Mouse (Mus musculus): ENCODE data around the gene Idh2. TPM values are rescaled to one million over a fixed set of nuclear protein-coding genes. Genes with fewer than 3 reads are reported as not detected.
A peak's percentile ranks its signal among the peaks of the same experiment; 100 is the strongest.

The Idh2 gene
- polyA plus RNA-seq (2014; fragmentation: Nextera tagmentation; extraction: Ambion mirVana): 549 and 658 TPM in 2 replicates

- H3K4me2 ChIP-seq (replicated peaks; ENCODE audit: low read depth, low read length): peak within 1 kb of the TSS; percentile 84
- ATAC-seq (ENCODE audit: low FRiP score, low TSS enrichment): peak; percentile 97
- H3K9ac ChIP-seq (ENCODE audit: low read depth, low read length): peak within 1 kb of the TSS; percentile 99
- H3K36me3 ChIP-seq (ENCODE audit: control insufficient read depth, insufficient read depth, low read length): peaks cover 7% of the 10 kb centered on the region; the same call in 1 of the 2 replicates
- peaks cover 29% of the 10 kb centered on the region for H3K4me1 ChIP-seq (ENCODE audit: control insufficient read depth, insufficient read depth, low read length)
- no peaks in the 10 kb centered on the region for H3K9me3 ChIP-seq (ENCODE audit: control insufficient read depth, low read length)
- peak within 1 kb of the TSS; percentile 98 for H3K4me3 ChIP-seq (ENCODE audit: low read length)
- WGBS: 0% methylated on average over 24 of the region's 29 CpGs
- peak within 1 kb of the TSS; percentile 97 for H3K27ac ChIP-seq (ENCODE audit: low read depth, low read length)
- no peaks in the 10 kb centered on the region for H3K27me3 ChIP-seq (ENCODE audit: control insufficient read depth, insufficient read depth, low read length)
Observed at GRCm38 (mm10) chr7:80115224-80115590, at the start of gene Idh2. Gene Idh2, minus strand, starts transcription at chr7:80115392.

- Histone ChIP-seq H3K4me1 (ENCODE audit: control insufficient read depth, insufficient read depth, low read length) (peaks cover 13% of the 10 kb centered on the region), H3K9ac (ENCODE audit: low read depth, low read length) (0 out of 2 replicates have a peak overlapping the region, but pooled peaks have one; percentile 12), H3K4me2 (replicated peaks; ENCODE audit: low read depth, low read length) (no peak overlapping the region), H3K9me3 (ENCODE audit: control insufficient read depth, low read length) (no peaks in the 10 kb centered on the region), H3K27me3 (ENCODE audit: control insufficient read depth, insufficient read depth, low read length) (no peaks in the 10 kb centered on the region), H3K4me3 (ENCODE audit: low read length) (no peak overlapping the region), H3K36me3 (ENCODE audit: control insufficient read depth, insufficient read depth, low read length) (no peaks in the 10 kb centered on the region), H3K27ac (ENCODE audit: low read depth, low read length) (no peak overlapping the region)
- WGBS: 43% methylated on average over 8 of the region's 8 CpGs
- ATAC-seq (ENCODE audit: low FRiP score, low TSS enrichment): peak; percentile 47; the same call in 1 of the 2 replicates
Observed at GRCm38 (mm10) chr7:80160945-80161306, 45.7 kb upstream of the Idh2 start.

GRCm38 (mm10) chr7:80160293-80160944 is 45.2 kb upstream of the Idh2 start:
- peaks cover 12% of the 10 kb centered on the region for H3K4me1 ChIP-seq (ENCODE audit: control insufficient read depth, insufficient read depth, low read length)

GRCm38 (mm10) chr7:80158496-80159268 is 43.5 kb upstream of the Idh2 start:
- Histone ChIP-seq H3K27me3 (ENCODE audit: control insufficient read depth, insufficient read depth, low read length) (no peaks in the 10 kb centered on the region), H3K4me2 (replicated peaks; ENCODE audit: low read depth, low read length) (no peak overlapping the region), H3K27ac (ENCODE audit: low read depth, low read length) (no peak overlapping the region), H3K4me1 (ENCODE audit: control insufficient read depth, insufficient read depth, low read length) (peaks cover 12% of the 10 kb centered on the region), H3K4me3 (ENCODE audit: low read length) (no peak overlapping the region), H3K36me3 (ENCODE audit: control insufficient read depth, insufficient read depth, low read length) (no peaks in the 10 kb centered on the region), H3K9ac (ENCODE audit: low read depth, low read length) (no peak overlapping the region), H3K9me3 (ENCODE audit: control insufficient read depth, low read length) (no peaks in the 10 kb centered on the region)
- no peak for ATAC-seq (ENCODE audit: low FRiP score, low TSS enrichment)
- 83% methylated on average over 8 of the region's 8 CpGs for WGBS

More at GRCm38 (mm10) chr7:80160293-80160944, 45.2 kb upstream of the Idh2 start:
- WGBS: 35% methylated on average over 7 of the region's 7 CpGs
- no peaks in the 10 kb centered on the region for H3K9me3 ChIP-seq (ENCODE audit: control insufficient read depth, low read length)
- H3K4me3 ChIP-seq (ENCODE audit: low read length): no peak overlapping the region
- ATAC-seq (ENCODE audit: low FRiP score, low TSS enrichment): 0 out of 2 replicates have a peak, but pooled peaks have one; percentile 30
- peak overlapping the region; percentile 12; the same call in 1 of the 2 replicates for H3K9ac ChIP-seq (ENCODE audit: low read depth, low read length)
- no peaks in the 10 kb centered on the region for H3K27me3 ChIP-seq (ENCODE audit: control insufficient read depth, insufficient read depth, low read length)
- no peaks in the 10 kb centered on the region for H3K36me3 ChIP-seq (ENCODE audit: control insufficient read depth, insufficient read depth, low read length)
- H3K4me2 ChIP-seq (replicated peaks; ENCODE audit: low read depth, low read length): no peak overlapping the region
- H3K27ac ChIP-seq (ENCODE audit: low read depth, low read length): peak overlapping the region; percentile 37; the same call in 1 of the 2 replicates

GRCm38 (mm10) chr7:80156711-80157227 is 41.6 kb upstream of the Idh2 start:
- no peak overlapping the region for H3K4me2 ChIP-seq (replicated peaks; ENCODE audit: low read depth, low read length)
- H3K4me1 ChIP-seq (ENCODE audit: control insufficient read depth, insufficient read depth, low read length): peaks cover 12% of the 10 kb centered on the region
- 39% methylated on average over 13 of the region's 13 CpGs for whole genome bisulfite sequencing
- H3K36me3 ChIP-seq (ENCODE audit: control insufficient read depth, insufficient read depth, low read length): no peaks in the 10 kb centered on the region
- no peaks in the 10 kb centered on the region for H3K9me3 ChIP-seq (ENCODE audit: control insufficient read depth, low read length)
- H3K27ac ChIP-seq (ENCODE audit: low read depth, low read length): no peak overlapping the region
- no peak for ATAC-seq (ENCODE audit: low FRiP score, low TSS enrichment)
- H3K9ac ChIP-seq (ENCODE audit: low read depth, low read length): no peak overlapping the region; the same call in 1 of the 2 replicates
- no peaks in the 10 kb centered on the region for H3K27me3 ChIP-seq (ENCODE audit: control insufficient read depth, insufficient read depth, low read length)
- H3K4me3 ChIP-seq (ENCODE audit: low read length): no peak overlapping the region

GRCm38 (mm10) chr7:80154689-80155088 is 39.5 kb upstream of the Idh2 start:
- no peak overlapping the region for H3K27ac ChIP-seq (ENCODE audit: low read depth, low read length)
- whole genome bisulfite sequencing: 73% methylated on average over 3 of the region's 3 CpGs
- H3K4me3 ChIP-seq (ENCODE audit: low read length): no peak overlapping the region
- H3K9me3 ChIP-seq (ENCODE audit: control insufficient read depth, low read length): no peaks in the 10 kb centered on the region
- H3K27me3 ChIP-seq (ENCODE audit: control insufficient read depth, insufficient read depth, low read length): no peaks in the 10 kb centered on the region
- peaks cover 5% of the 10 kb centered on the region; the same call in 1 of the 2 replicates for H3K4me1 ChIP-seq (ENCODE audit: control insufficient read depth, insufficient read depth, low read length)
- ATAC-seq (ENCODE audit: low FRiP score, low TSS enrichment): no peak
- no peak overlapping the region for H3K9ac ChIP-seq (ENCODE audit: low read depth, low read length)
- H3K36me3 ChIP-seq (ENCODE audit: control insufficient read depth, insufficient read depth, low read length): no peaks in the 10 kb centered on the region
- no peak overlapping the region for H3K4me2 ChIP-seq (replicated peaks; ENCODE audit: low read depth, low read length)

GRCm38 (mm10) chr7:80152756-80153155 is 37.6 kb upstream of the Idh2 start:
- WGBS: 95% methylated on average over 8 of the region's 8 CpGs
- no peak overlapping the region for H3K4me3 ChIP-seq (ENCODE audit: low read length)
- H3K27ac ChIP-seq (ENCODE audit: low read depth, low read length): no peak overlapping the region
- H3K36me3 ChIP-seq (ENCODE audit: control insufficient read depth, insufficient read depth, low read length): no peaks in the 10 kb centered on the region
- ATAC-seq (ENCODE audit: low FRiP score, low TSS enrichment): no peak
- H3K4me1 ChIP-seq (ENCODE audit: control insufficient read depth, insufficient read depth, low read length): peaks cover 5% of the 10 kb centered on the region; the same call in 1 of the 2 replicates
- no peaks in the 10 kb centered on the region for H3K9me3 ChIP-seq (ENCODE audit: control insufficient read depth, low read length)
- no peak overlapping the region for H3K4me2 ChIP-seq (replicated peaks; ENCODE audit: low read depth, low read length)
- no peaks in the 10 kb centered on the region for H3K27me3 ChIP-seq (ENCODE audit: control insufficient read depth, insufficient read depth, low read length)
- H3K9ac ChIP-seq (ENCODE audit: low read depth, low read length): no peak overlapping the region

- H3K9ac ChIP-seq (ENCODE audit: low read depth, low read length): no peak overlapping the region
- no peak overlapping the region for H3K4me2 ChIP-seq (replicated peaks; ENCODE audit: low read depth, low read length)
- no peak overlapping the region for H3K4me3 ChIP-seq (ENCODE audit: low read length)
- H3K36me3 ChIP-seq (ENCODE audit: control insufficient read depth, insufficient read depth, low read length): no peaks in the 10 kb centered on the region
- H3K27ac ChIP-seq (ENCODE audit: low read depth, low read length): no peak overlapping the region
- WGBS: 65% methylated on average over 6 of the region's 6 CpGs
- no peak for ATAC-seq (ENCODE audit: low FRiP score, low TSS enrichment)
- peaks cover 5% of the 10 kb centered on the region; the same call in 1 of the 2 replicates for H3K4me1 ChIP-seq (ENCODE audit: control insufficient read depth, insufficient read depth, low read length)
- no peaks in the 10 kb centered on the region for H3K9me3 ChIP-seq (ENCODE audit: control insufficient read depth, low read length)
- H3K27me3 ChIP-seq (ENCODE audit: control insufficient read depth, insufficient read depth, low read length): no peaks in the 10 kb centered on the region
Observed at GRCm38 (mm10) chr7:80152152-80152551, 37.0 kb upstream of the Idh2 start.

GRCm38 (mm10) chr7:80149356-80149755 is 34.2 kb upstream of the Idh2 start:
- 46% methylated on average over 9 of the region's 9 CpGs for WGBS
- Histone ChIP-seq H3K4me1 (ENCODE audit: control insufficient read depth, insufficient read depth, low read length) (no peaks in the 10 kb centered on the region), H3K27ac (ENCODE audit: low read depth, low read length) (no peak overlapping the region), H3K27me3 (ENCODE audit: control insufficient read depth, insufficient read depth, low read length) (no peaks in the 10 kb centered on the region), H3K4me2 (replicated peaks; ENCODE audit: low read depth, low read length) (no peak overlapping the region), H3K9me3 (ENCODE audit: control insufficient read depth, low read length) (no peaks in the 10 kb centered on the region), H3K36me3 (ENCODE audit: control insufficient read depth, insufficient read depth, low read length) (no peaks in the 10 kb centered on the region), H3K9ac (ENCODE audit: low read depth, low read length) (no peak overlapping the region), H3K4me3 (ENCODE audit: low read length) (no peak overlapping the region)
- no peak for ATAC-seq (ENCODE audit: low FRiP score, low TSS enrichment)

All from kidney, embryonic 14.5 days (tissue).